Mouse (Mus musculus) liver, embryonic 14.5 days (tissue): ENCODE data around the gene Masp2. TPM values are rescaled to one million over a fixed set of nuclear protein-coding genes. Genes with fewer than 3 reads are reported as not detected.

Experiments
- ATAC-seq: fragments of 200-750 bp; cut with Nextera tagmentation; 2 replicates; pipeline ENCODE4 v1.8.0; 2017; ENCODE audit warnings: moderate number of reproducible peaks, mild to moderate bottlenecking, moderate library complexity; ENCODE audit not compliant: insufficient read depth
- DNase-seq, 3 experiments: peaks; one replicate each; pipeline ENCODE4 v3.0.0-alpha.2; 2012 to 2013; ENCODE audit warnings: low read depth in 3 of 3, low spot score in 3 of 3
- H3K27ac ChIP-seq: fragments of 300-500 bp; sonication (generic); 2 replicates; pipeline ENCODE4 v1.5.1; 2014; ENCODE audit warnings: moderate library complexity, mild to moderate bottlenecking, control low read depth, inconsistent platforms
- H3K27me3 ChIP-seq: fragments of 300-500 bp; sonication (generic); 2 replicates; pipeline ENCODE4 v1.6.1; 2014; ENCODE audit warnings: mild to moderate bottlenecking, low read length, moderate library complexity; ENCODE audit not compliant: control insufficient read depth, insufficient read depth
- H3K36me3 ChIP-seq: fragments of 300-500 bp; sonication (generic); replicated peaks from 2 replicates; pipeline ENCODE4 v1.6.1; 2014; ENCODE audit warnings: low read depth; ENCODE audit not compliant: control insufficient read depth, insufficient read depth
- H3K4me1 ChIP-seq, 2 experiments: fragments of 200-500 bp in 1 of 2; fragments of 300-500 bp in 1 of 2; sonication (generic) in 1 of 2; replicated peaks; 2 replicates each; pipeline ENCODE4 v1.6.1; 2012 to 2014; ENCODE audit warnings: antibody characterized with exemption in 1 of 2, inconsistent platforms in 1 of 2, low read length in 1 of 2; ENCODE audit not compliant: control insufficient read depth in 2 of 2, insufficient read depth in 2 of 2
- H3K4me2 ChIP-seq: fragments of 300-500 bp; sonication (generic); 2 replicates; pipeline ENCODE4 v1.6.1; 2014; ENCODE audit warnings: low read depth, mild to moderate bottlenecking, control low read depth, moderate library complexity
- H3K4me3 ChIP-seq, 2 experiments: fragments of 200-500 bp in 1 of 2; fragments of 300-500 bp in 1 of 2; sonication (generic) in 1 of 2; 2 replicates each; pipeline ENCODE4 v1.5.1; 2012 to 2014; ENCODE audit warnings: low read depth in 2 of 2, low read length in 2 of 2, mild to moderate bottlenecking in 2 of 2, control low read depth in 1 of 2, inconsistent platforms in 1 of 2, moderate library complexity in 1 of 2; ENCODE audit not compliant: insufficient read depth in 1 of 2
- H3K9ac ChIP-seq: fragments of 300-500 bp; sonication (generic); replicated peaks from 2 replicates; pipeline ENCODE4 v1.6.1; 2014; ENCODE audit warnings: mild to moderate bottlenecking, control low read depth, moderate library complexity
- H3K9me3 ChIP-seq: fragments of 300-500 bp; sonication (generic); 2 replicates; pipeline ENCODE4 v1.6.1; 2016; ENCODE audit warnings: low read length, mixed read lengths; ENCODE audit not compliant: control insufficient read depth
- CTCF ChIP-seq: IDR thresholded peaks from 2 replicates; pipeline ENCODE4 v1.5.1; 2016; ENCODE audit warnings: antibody characterized with exemption, low read depth, control low read depth
- EP300 ChIP-seq: IDR thresholded peaks from 2 replicates; pipeline ENCODE4 v1.6.1; 2016; ENCODE audit warnings: antibody characterized with exemption, low read depth
- WGBS: fragments of 180-500 bp; shearing (Covaris S2); extraction: QIAGEN DNeasy Blood & Tissue Kit; methylation state at CpG from one replicate; pipeline ENCODE4 v1.1.7; 2014; ENCODE audit not compliant: insufficient replicate concordance; 5-methylcytosine and 5-hydroxymethylcytosine counted together
- polyA plus RNA-seq, 2 experiments: library from polyadenylated mRNA; depleted of rRNA in 1 of 2; stranded (reverse) in 1 of 2; unstranded in 1 of 2; fragments of >200 nt; fragmentation: Nextera tagmentation in 1 of 2; extraction: Ambion mirVana in 1 of 2; gene quantifications; 2 replicates each; pipeline versions ENCODE4 v1.2.1 to v1.2.3; 2012 to 2014

The Masp2 gene
- polyA plus RNA-seq, 2 experiments = 20.6 to 28.9 TPM

GRCm38 (mm10) chr4:148632013-148632692 lies 29.8 kb downstream of the Masp2 start:
- H3K36me3 ChIP-seq = no peaks in the 10 kb centered on the region
- H3K4me3 ChIP-seq = no peak overlapping the region
- no peak overlapping the region for H3K4me2 ChIP-seq
- no peaks in the 10 kb centered on the region for H3K27me3 ChIP-seq
- 70% methylated on average over 3 of the region's 3 CpGs for WGBS
- no peak for ATAC-seq
- H3K9me3 ChIP-seq = no peaks in the 10 kb centered on the region
- DNase-seq = no peak
- no peak overlapping the region for H3K27ac ChIP-seq
- H3K9ac ChIP-seq = no peak overlapping the region
- no peak for TF ChIP-seq CTCF
- no peak for TF ChIP-seq EP300
- peaks cover 4 to 7% of the 10 kb centered on the region in 2 experiments; a peak in 3 of 4 replicates for H3K4me1 ChIP-seq

GRCm38 (mm10) chr4:148633395-148634061 lies 31.2 kb downstream of the Masp2 start:
- peaks cover 0 to 7% of the 10 kb centered on the region in 2 experiments; a peak in 2 of 4 replicates for H3K4me1 ChIP-seq
- H3K4me3 ChIP-seq = no peak overlapping the region
- no peak for DNase-seq
- no peaks in the 10 kb centered on the region for H3K9me3 ChIP-seq
- 26% methylated on average over 2 of the region's 2 CpGs for WGBS
- H3K9ac ChIP-seq = no peak overlapping the region
- H3K27ac ChIP-seq = no peak overlapping the region
- no peaks in the 10 kb centered on the region for H3K27me3 ChIP-seq
- no peaks in the 10 kb centered on the region for H3K36me3 ChIP-seq
- ATAC-seq = peak; percentile 51
- no peak overlapping the region for H3K4me2 ChIP-seq
- no peak for TF ChIP-seq CTCF
- no peak for TF ChIP-seq EP300

GRCm38 (mm10) chr4:148635309-148635708 lies 33.0 kb downstream of the Masp2 start:
- Histone ChIP-seq H3K4me3 (no peak overlapping the region), H3K9ac (no peak overlapping the region), H3K27me3 (no peaks in the 10 kb centered on the region), H3K4me2 (no peak overlapping the region), H3K36me3 (no peaks in the 10 kb centered on the region), H3K4me1 (peaks cover 0 to 10% of the 10 kb centered on the region in 2 experiments; a peak in 2 of 4 replicates), H3K27ac (no peak overlapping the region), H3K9me3 (no peaks in the 10 kb centered on the region)
- WGBS = 55% methylated on average over 2 of the region's 2 CpGs
- no peak for ATAC-seq
- TF ChIP-seq CTCF = no peak
- no peak for DNase-seq

- Histone ChIP-seq H3K27me3 (no peaks in the 10 kb centered on the region), H3K4me2 (no peak overlapping the region), H3K27ac (no peak overlapping the region), H3K9ac (no peak overlapping the region), H3K36me3 (no peaks in the 10 kb centered on the region), H3K4me1 (peaks cover 0 to 9% of the 10 kb centered on the region in 2 experiments; a peak in 2 of 4 replicates), H3K9me3 (no peaks in the 10 kb centered on the region), H3K4me3 (no peak overlapping the region)
- DNase-seq (no peak), ATAC-seq (no peak)
- WGBS = 27% methylated on average over 9 of the region's 9 CpGs
- TF ChIP-seq CTCF (no peak), EP300 (no peak)
Observed at GRCm38 (mm10) chr4:148638302-148638701, 35.9 kb downstream of the Masp2 start.

- H3K27me3 ChIP-seq = no peaks in the 10 kb centered on the region
- 68% methylated on average over 2 of the region's 2 CpGs for WGBS
- no peak for DNase-seq
- H3K9me3 ChIP-seq = no peaks in the 10 kb centered on the region
- ATAC-seq = no peak
- TF ChIP-seq CTCF (no peak), EP300 (no peak)
- no peak overlapping the region for H3K9ac ChIP-seq
- H3K4me1 ChIP-seq = peaks cover 0 to 9% of the 10 kb centered on the region in 2 experiments; a peak in 2 of 4 replicates
- H3K36me3 ChIP-seq = no peaks in the 10 kb centered on the region
- no peak overlapping the region for H3K4me3 ChIP-seq
- H3K4me2 ChIP-seq = no peak overlapping the region
- H3K27ac ChIP-seq = no peak overlapping the region
Observed at GRCm38 (mm10) chr4:148639455-148639854, 37.1 kb downstream of the Masp2 start.
